Mouse (Mus musculus): ENCODE measurements around the gene Gtf2i. TPM values are rescaled to one million over a fixed set of nuclear protein-coding genes. Genes with fewer than 3 reads are reported as not detected.

Gtf2i gene
- total and polyA plus RNA-seq, 3 experiments = 28.4 to 60.9 (median 42.2) TPM

DNA sequence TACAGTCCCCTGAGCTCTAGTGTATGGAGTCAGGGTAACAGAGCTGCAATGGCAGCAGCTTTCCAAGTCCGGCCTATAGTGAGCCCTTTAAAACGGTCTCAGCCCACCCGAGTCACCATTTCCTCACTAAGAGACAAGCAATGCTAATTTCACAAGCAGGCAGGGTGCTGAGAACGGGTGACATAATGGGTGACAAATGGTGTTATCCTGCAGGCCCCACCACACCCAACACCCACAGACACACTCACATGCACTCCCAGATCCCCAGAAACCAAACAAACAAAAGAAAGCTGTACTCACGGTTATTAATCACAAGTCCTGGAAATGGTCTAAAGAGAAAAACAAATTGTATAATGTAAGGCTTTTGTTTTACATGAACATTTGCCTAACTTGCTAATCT is 72.7 kb downstream of the Gtf2i start:
- TF ChIP-seq BHLHE40 (IDR thresholded peaks at IDR 0.05; ENCODE audit: low read depth, low read length) = no peak
- no peak for TF ChIP-seq JUN (IDR thresholded peaks at IDR 0.05; ENCODE audit: insufficient read depth, low read depth, low read length)
- TF ChIP-seq JUND (conservative IDR thresholded peaks at IDR 0.05; ENCODE audit: low read depth, low read length) = no peak
- TF ChIP-seq RCOR1 (conservative IDR thresholded peaks at IDR 0.05; ENCODE audit: low read depth, low read length) = no peak
- no peak for TF ChIP-seq CHD2 (IDR thresholded peaks at IDR 0.05; ENCODE audit: low read length)
- TF ChIP-seq ZC3H11A (IDR thresholded peaks at IDR 0.05; ENCODE audit: low read depth, low read length) = no peak
- TF ChIP-seq TBP (conservative IDR thresholded peaks at IDR 0.05; ENCODE audit: low read depth, low read length) = no peak
- no peak for TF ChIP-seq TCF12 (IDR thresholded peaks at IDR 0.05; ENCODE audit: low read depth, low read length)
- no peak for TF ChIP-seq MYC (IDR thresholded peaks at IDR 0.05; ENCODE audit: low read depth, low read length)
- no peak for TF ChIP-seq NELFE (IDR thresholded peaks at IDR 0.05; ENCODE audit: low read depth, low read length)
- Histone ChIP-seq H3K4me1 (ENCODE audit: control insufficient read depth in 1 of 2, insufficient read depth in 2 of 2) (peaks cover 6 to 15% of the 10 kb centered on the region in 2 experiments), H3K27me3 (replicated peaks) (no peaks in the 10 kb centered on the region), H3K9ac (ENCODE audit: insufficient read depth, low read depth) (no peak overlapping the region), H3K4me3 (replicated peaks in 1 of 3; ENCODE audit: low read depth in 2 of 3, low read length in 2 of 3, poor library complexity in 1 of 3) (no peak overlapping the region), H3K36me3 (replicated peaks in 1 of 2; ENCODE audit: control insufficient read depth in 1 of 2, insufficient read depth in 1 of 2, low read length in 1 of 2) (peaks cover 93 to 100% of the 10 kb centered on the region in 2 experiments), H3K79me2 (replicated peaks; ENCODE audit: control insufficient read depth, extremely low read depth, insufficient read depth, poor library complexity, severe bottlenecking) (no peaks in the 10 kb centered on the region), H3K27ac (ENCODE audit: insufficient read depth, low read depth) (no peak overlapping the region), H3K9me3 (replicated peaks; ENCODE audit: low read length) (peaks cover 12% of the 10 kb centered on the region), H3K4me2 (ENCODE audit: insufficient read depth, low read depth, poor library complexity, severe bottlenecking) (no peak overlapping the region)
- dilution Hi-C loops (cut with MboI; ENCODE audit: extremely low pct_ligation_motif_present, extremely low pct_unique_long_range_greater_than_20kb, low sequenced_read_pairs) = no loop called here
- no peak for DNase-seq (ENCODE audit: extremely low read depth)
- in situ Hi-C loops (cut with MboI; ENCODE audit: low pct_ligation_motif_present, low pct_unique_long_range_greater_than_20kb, low sequenced_read_pairs) = no loop called here

DNA sequence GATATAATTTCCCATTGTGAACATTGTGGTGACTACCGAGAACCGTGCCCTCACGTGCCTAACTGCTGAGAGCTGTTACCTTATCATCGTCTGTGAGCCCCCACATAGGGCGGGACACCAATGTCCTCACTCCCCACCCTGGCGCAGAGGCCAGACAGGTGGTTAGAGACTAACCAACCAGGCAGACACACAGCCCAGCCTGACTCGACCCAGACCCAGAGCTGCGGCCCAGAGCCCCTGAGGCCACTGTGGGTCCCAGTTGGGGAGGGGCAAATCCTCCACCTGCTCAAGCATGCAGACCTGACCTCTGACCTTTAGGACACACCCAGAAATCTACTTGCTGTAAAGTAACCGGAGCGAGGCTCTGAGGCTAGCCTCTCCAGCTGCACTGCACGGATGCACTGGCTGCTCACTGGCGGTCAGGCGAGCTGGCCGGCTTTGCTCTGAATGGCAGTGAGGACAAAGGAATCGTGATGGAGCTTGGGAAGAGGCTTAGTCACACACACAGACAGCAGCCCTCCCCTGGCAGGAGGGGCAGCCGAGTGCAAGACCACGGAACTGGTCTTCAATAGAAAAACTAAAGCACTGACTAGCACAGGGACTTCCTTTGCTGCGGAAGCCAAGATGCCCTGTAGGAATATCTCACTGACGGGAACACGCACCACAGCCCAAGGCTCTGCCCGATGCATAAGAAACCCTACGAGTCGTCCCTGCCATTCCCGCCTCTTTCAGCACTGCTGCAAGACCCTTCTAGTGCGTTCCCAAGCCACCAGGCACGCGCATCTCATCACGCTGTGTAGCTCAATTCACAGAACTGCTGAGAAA is 76.4 kb downstream of the Gtf2i start:
- no peak for DNase-seq (ENCODE audit: extremely low read depth)
- dilution Hi-C loops (cut with MboI; ENCODE audit: extremely low pct_ligation_motif_present, extremely low pct_unique_long_range_greater_than_20kb, low sequenced_read_pairs) (no loop called here), in situ Hi-C loops (cut with MboI; ENCODE audit: low pct_ligation_motif_present, low pct_unique_long_range_greater_than_20kb, low sequenced_read_pairs) (no loop called here)
- H3K27me3 ChIP-seq (replicated peaks) = no peaks in the 10 kb centered on the region
- no peak overlapping the region for H3K9ac ChIP-seq (ENCODE audit: insufficient read depth, low read depth)
- peaks cover 36 to 52% of the 10 kb centered on the region in 2 experiments for H3K4me1 ChIP-seq (ENCODE audit: control insufficient read depth in 1 of 2, insufficient read depth in 2 of 2)
- no peaks in the 10 kb centered on the region for H3K79me2 ChIP-seq (replicated peaks; ENCODE audit: control insufficient read depth, extremely low read depth, insufficient read depth, poor library complexity, severe bottlenecking)
- H3K9me3 ChIP-seq (replicated peaks; ENCODE audit: low read length) = peaks cover 12% of the 10 kb centered on the region
- H3K4me2 ChIP-seq (ENCODE audit: insufficient read depth, low read depth, poor library complexity, severe bottlenecking) = no peak overlapping the region
- H3K36me3 ChIP-seq (replicated peaks in 1 of 2; ENCODE audit: control insufficient read depth in 1 of 2, insufficient read depth in 1 of 2, low read length in 1 of 2) = peaks cover 63 to 79% of the 10 kb centered on the region in 2 experiments
- no peak for TF ChIP-seq MXI1 (IDR thresholded peaks at IDR 0.05; ENCODE audit: low read depth, low read length)
- no peak for TF ChIP-seq BHLHE40 (IDR thresholded peaks at IDR 0.05; ENCODE audit: low read depth, low read length)
- no peak for TF ChIP-seq GABPA (IDR thresholded peaks at IDR 0.05; ENCODE audit: insufficient replicate concordance, low read depth, low read length)
- TF ChIP-seq ZMIZ1 (IDR thresholded peaks at IDR 0.05; ENCODE audit: low read depth, low read length) = no peak
- no peak for TF ChIP-seq USF1 (IDR thresholded peaks at IDR 0.05; ENCODE audit: low read depth, low read length)
- H3K4me3 ChIP-seq (replicated peaks in 1 of 3; ENCODE audit: low read depth in 2 of 3, low read length in 2 of 3, poor library complexity in 1 of 3) = no peak overlapping the region
- no peak overlapping the region for H3K27ac ChIP-seq (ENCODE audit: insufficient read depth, low read depth)

All from CH12.LX (cell line).